Mouse (Mus musculus): ENCODE measurements around the gene Adgrf2. TPM values are rescaled to one million over a fixed set of nuclear protein-coding genes. Genes with fewer than 3 reads are reported as not detected.

Adgrf2 gene
- polyA plus RNA-seq, 1 experiment, result not detected

GRCm38 (mm10) chr17:42753791-42754190 is 11.8 kb upstream of the Adgrf2 start:
- H3K36me3 ChIP-seq (ENCODE audit: control insufficient read depth, insufficient read depth), result no peaks in the 10 kb centered on the region
- no peaks in the 10 kb centered on the region for H3K79me2 ChIP-seq (ENCODE audit: control insufficient read depth, insufficient read depth)
- no peak overlapping the region for H3K4me3 ChIP-seq (ENCODE audit: insufficient read depth, poor library complexity, severe bottlenecking)
- H3ac ChIP-seq (ENCODE audit: control insufficient read depth, insufficient read length, low read depth), result no peak overlapping the region
- TF ChIP-seq MAX (IDR thresholded peaks at IDR 0.05) (no peak), MYOG (IDR thresholded peaks at IDR 0.05; ENCODE audit: control insufficient read depth, extremely low read depth, insufficient read length) (no peak), CTCF (IDR thresholded peaks at IDR 0.05; ENCODE audit: control insufficient read depth, insufficient read depth, insufficient read length) (no peak), MYOD1 (IDR thresholded peaks at IDR 0.05; ENCODE audit: control insufficient read depth, insufficient read length, low read depth) (no peak), FOSL1 (IDR thresholded peaks at IDR 0.05; ENCODE audit: insufficient read depth, low read length, poor library complexity, severe bottlenecking) (no peak), USF1 (IDR thresholded peaks at IDR 0.05; ENCODE audit: low read depth) (no peak), CEBPB (IDR thresholded peaks at IDR 0.05; ENCODE audit: low read depth) (no peak)
- no peaks in the 10 kb centered on the region for H3K27me3 ChIP-seq (ENCODE audit: control insufficient read depth, insufficient read depth, insufficient read length)
- H3K79me3 ChIP-seq (ENCODE audit: low read depth), result no peaks in the 10 kb centered on the region

- TF ChIP-seq CTCF (IDR thresholded peaks at IDR 0.05; ENCODE audit: control insufficient read depth, insufficient read depth, insufficient read length), result no peak
- no peak for TF ChIP-seq MYOD1 (IDR thresholded peaks at IDR 0.05; ENCODE audit: control insufficient read depth, insufficient read length, low read depth)
- H3ac ChIP-seq (ENCODE audit: control insufficient read depth, insufficient read length, low read depth), result no peak overlapping the region
- no peak overlapping the region for H3K4me3 ChIP-seq (ENCODE audit: insufficient read depth, poor library complexity, severe bottlenecking)
- H3K79me3 ChIP-seq (ENCODE audit: low read depth), result no peaks in the 10 kb centered on the region
- no peaks in the 10 kb centered on the region for H3K79me2 ChIP-seq (ENCODE audit: control insufficient read depth, insufficient read depth)
- H3K36me3 ChIP-seq (ENCODE audit: control insufficient read depth, insufficient read depth), result no peaks in the 10 kb centered on the region
- no peaks in the 10 kb centered on the region for H3K27me3 ChIP-seq (ENCODE audit: control insufficient read depth, insufficient read depth, insufficient read length)
These were observed 10.2 kb upstream of the Adgrf2 start for GRCm38 (mm10) chr17:42752173-42752572.

- no peaks in the 10 kb centered on the region for H3K36me3 ChIP-seq (ENCODE audit: control insufficient read depth, insufficient read depth)
- H3K79me3 ChIP-seq (ENCODE audit: low read depth), result no peaks in the 10 kb centered on the region
- no peak overlapping the region for H3ac ChIP-seq (ENCODE audit: control insufficient read depth, insufficient read length, low read depth)
- TF ChIP-seq FOSL1 (IDR thresholded peaks at IDR 0.05; ENCODE audit: insufficient read depth, low read length, poor library complexity, severe bottlenecking) (no peak), USF1 (IDR thresholded peaks at IDR 0.05; ENCODE audit: low read depth) (no peak)
- no peak overlapping the region for H3K4me3 ChIP-seq (ENCODE audit: insufficient read depth, poor library complexity, severe bottlenecking)
- no peaks in the 10 kb centered on the region for H3K79me2 ChIP-seq (ENCODE audit: control insufficient read depth, insufficient read depth)
- no peaks in the 10 kb centered on the region for H3K27me3 ChIP-seq (ENCODE audit: control insufficient read depth, insufficient read depth, insufficient read length)
These were observed 3.9 kb upstream of the Adgrf2 start for GRCm38 (mm10) chr17:42745657-42746420.

GRCm38 (mm10) chr17:42742823-42743222 is 844 bp upstream of the Adgrf2 start:
- no peaks in the 10 kb centered on the region for H3K36me3 ChIP-seq (ENCODE audit: control insufficient read depth, insufficient read depth)
- no peak overlapping the region for H3K4me3 ChIP-seq (ENCODE audit: insufficient read depth, poor library complexity, severe bottlenecking)
- H3K27me3 ChIP-seq (ENCODE audit: control insufficient read depth, insufficient read depth, insufficient read length), result no peaks in the 10 kb centered on the region
- no peaks in the 10 kb centered on the region for H3K79me2 ChIP-seq (ENCODE audit: control insufficient read depth, insufficient read depth)
- no peaks in the 10 kb centered on the region for H3K79me3 ChIP-seq (ENCODE audit: low read depth)
- no peak overlapping the region for H3ac ChIP-seq (ENCODE audit: control insufficient read depth, insufficient read length, low read depth)
- TF ChIP-seq MYOD1 (IDR thresholded peaks at IDR 0.05; ENCODE audit: control insufficient read depth, insufficient read length, low read depth), result no peak
- TF ChIP-seq USF1 (IDR thresholded peaks at IDR 0.05; ENCODE audit: low read depth), result no peak
- no peak for TF ChIP-seq MAX (IDR thresholded peaks at IDR 0.05)
- TF ChIP-seq CTCF (IDR thresholded peaks at IDR 0.05; ENCODE audit: control insufficient read depth, insufficient read depth, insufficient read length), result no peak
- no peak for TF ChIP-seq FOSL1 (IDR thresholded peaks at IDR 0.05; ENCODE audit: insufficient read depth, low read length, poor library complexity, severe bottlenecking)
- no peak for TF ChIP-seq MYOG (IDR thresholded peaks at IDR 0.05; ENCODE audit: control insufficient read depth, extremely low read depth, insufficient read length)
- no peak for TF ChIP-seq CEBPB (IDR thresholded peaks at IDR 0.05; ENCODE audit: low read depth)

GRCm38 (mm10) chr17:42738794-42739193 is 3.2 kb downstream of the Adgrf2 start:
- H3K79me3 ChIP-seq (ENCODE audit: low read depth), result no peaks in the 10 kb centered on the region
- no peak overlapping the region for H3K4me3 ChIP-seq (ENCODE audit: insufficient read depth, poor library complexity, severe bottlenecking)
- no peaks in the 10 kb centered on the region for H3K36me3 ChIP-seq (ENCODE audit: control insufficient read depth, insufficient read depth)
- H3K79me2 ChIP-seq (ENCODE audit: control insufficient read depth, insufficient read depth), result no peaks in the 10 kb centered on the region
- no peak overlapping the region for H3ac ChIP-seq (ENCODE audit: control insufficient read depth, insufficient read length, low read depth)
- H3K27me3 ChIP-seq (ENCODE audit: control insufficient read depth, insufficient read depth, insufficient read length), result no peaks in the 10 kb centered on the region
- no peak for TF ChIP-seq CTCF (IDR thresholded peaks at IDR 0.05; ENCODE audit: control insufficient read depth, insufficient read depth, insufficient read length)
- TF ChIP-seq FOSL1 (IDR thresholded peaks at IDR 0.05; ENCODE audit: insufficient read depth, low read length, poor library complexity, severe bottlenecking), result no peak
- TF ChIP-seq MYOD1 (IDR thresholded peaks at IDR 0.05; ENCODE audit: control insufficient read depth, insufficient read length, low read depth), result no peak
- TF ChIP-seq MYOG (IDR thresholded peaks at IDR 0.05; ENCODE audit: control insufficient read depth, extremely low read depth, insufficient read length), result no peak
- TF ChIP-seq USF1 (IDR thresholded peaks at IDR 0.05; ENCODE audit: low read depth), result no peak
- TF ChIP-seq CEBPB (IDR thresholded peaks at IDR 0.05; ENCODE audit: low read depth), result no peak
- TF ChIP-seq MAX (IDR thresholded peaks at IDR 0.05), result no peak

GRCm38 (mm10) chr17:42717161-42717560 is 24.8 kb downstream of the Adgrf2 start:
- no peaks in the 10 kb centered on the region for H3K27me3 ChIP-seq (ENCODE audit: control insufficient read depth, insufficient read depth, insufficient read length)
- no peaks in the 10 kb centered on the region for H3K79me2 ChIP-seq (ENCODE audit: control insufficient read depth, insufficient read depth)
- no peak overlapping the region for H3K4me3 ChIP-seq (ENCODE audit: insufficient read depth, poor library complexity, severe bottlenecking)
- no peak for TF ChIP-seq MYOD1 (IDR thresholded peaks at IDR 0.05; ENCODE audit: control insufficient read depth, insufficient read length, low read depth)
- TF ChIP-seq MAX (IDR thresholded peaks at IDR 0.05), result no peak
- no peak for TF ChIP-seq CTCF (IDR thresholded peaks at IDR 0.05; ENCODE audit: control insufficient read depth, insufficient read depth, insufficient read length)
- no peak for TF ChIP-seq FOSL1 (IDR thresholded peaks at IDR 0.05; ENCODE audit: insufficient read depth, low read length, poor library complexity, severe bottlenecking)
- no peak for TF ChIP-seq CEBPB (IDR thresholded peaks at IDR 0.05; ENCODE audit: low read depth)
- TF ChIP-seq MYOG (IDR thresholded peaks at IDR 0.05; ENCODE audit: control insufficient read depth, extremely low read depth, insufficient read length), result no peak
- no peak for TF ChIP-seq USF1 (IDR thresholded peaks at IDR 0.05; ENCODE audit: low read depth)
- H3ac ChIP-seq (ENCODE audit: control insufficient read depth, insufficient read length, low read depth), result no peak overlapping the region
- H3K36me3 ChIP-seq (ENCODE audit: control insufficient read depth, insufficient read depth), result no peaks in the 10 kb centered on the region
- H3K79me3 ChIP-seq (ENCODE audit: low read depth), result no peaks in the 10 kb centered on the region

All from C2C12 (cell line).